Mouse (Mus musculus) testis, adult 2 months (tissue): ENCODE measurements around the gene Vac14. TPM values are rescaled to one million over a fixed set of nuclear protein-coding genes. Genes with fewer than 3 reads are reported as not detected.

ENCODE experiments used
- H3K27ac ChIP-seq: fragments of 200-500 bp; 2 replicates; pipeline ENCODE4 v1.5.1; 2012; ENCODE audit warnings: low read depth, low read length; ENCODE audit not compliant: control insufficient read depth, insufficient read depth
- H3K27me3 ChIP-seq: fragments of 200-500 bp; 2 replicates; pipeline ENCODE4 v1.6.1; 2012; ENCODE audit warnings: mild to moderate bottlenecking, low read length, moderate library complexity; ENCODE audit not compliant: control insufficient read depth, insufficient read depth
- H3K36me3 ChIP-seq: fragments of 200-500 bp; 2 replicates; pipeline ENCODE4 v1.6.1; 2012; ENCODE audit warnings: mild to moderate bottlenecking, low read length; ENCODE audit not compliant: control insufficient read depth, insufficient read depth
- H3K4me1 ChIP-seq: fragments of 200-500 bp; 2 replicates; pipeline ENCODE4 v1.6.1; 2012; ENCODE audit warnings: low read length; ENCODE audit not compliant: control insufficient read depth, insufficient read depth
- H3K4me3 ChIP-seq: fragments of 200-500 bp; 2 replicates; pipeline ENCODE4 v1.5.1; 2012; ENCODE audit warnings: low read depth, mild to moderate bottlenecking, low read length, moderate library complexity, mixed read lengths; ENCODE audit not compliant: control insufficient read depth
- CTCF ChIP-seq: fragments of 200-500 bp; IDR thresholded peaks from 2 replicates; pipeline ENCODE4 v1.5.1; 2012; ENCODE audit warnings: low read depth, mild to moderate bottlenecking, inconsistent platforms, low read length, moderate library complexity; ENCODE audit not compliant: control insufficient read depth, insufficient read depth, insufficient replicate concordance
- POLR2A ChIP-seq: fragments of 200-500 bp; IDR thresholded peaks from 2 replicates; pipeline ENCODE4 v1.6.1; 2012; ENCODE audit warnings: low read depth, mild to moderate bottlenecking, inconsistent platforms, low read length, moderate library complexity; ENCODE audit not compliant: control insufficient read depth
- polyA plus RNA-seq: library from polyadenylated mRNA; depleted of rRNA; stranded (reverse); fragments of >200 nt; gene quantifications from 2 replicates; pipeline ENCODE4 v1.2.3, GENCODE M21; 2012

Gene Vac14
- polyA plus RNA-seq, 1 experiment = 11.8 TPM

DNA sequence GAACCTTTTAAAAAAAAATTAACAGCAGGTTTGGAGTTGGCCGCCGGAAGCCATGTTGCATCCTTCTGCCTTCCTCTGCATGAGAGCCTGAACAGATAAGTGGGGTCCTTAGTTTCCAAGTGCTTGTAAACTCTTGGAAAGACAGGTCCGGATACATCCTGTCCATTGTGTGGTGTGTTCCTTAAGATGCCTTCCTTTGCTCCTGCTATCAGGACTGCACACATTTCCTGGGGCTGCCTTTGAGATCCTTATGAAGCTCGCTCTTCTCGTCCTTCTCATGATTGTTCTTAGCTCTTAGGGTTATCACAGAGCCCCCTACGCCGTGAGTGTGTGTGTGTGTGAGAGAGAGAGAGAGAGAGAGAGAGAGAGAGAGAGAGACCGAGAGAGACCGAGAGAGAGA is 71.6 kb downstream of the Vac14 start:
- no peak for TF ChIP-seq CTCF
- TF ChIP-seq POLR2A = no peak
- Histone ChIP-seq H3K4me3 (no peak overlapping the region), H3K27me3 (no peaks in the 10 kb centered on the region), H3K4me1 (no peaks in the 10 kb centered on the region; the same call in 1 of the 2 replicates), H3K36me3 (no peaks in the 10 kb centered on the region), H3K27ac (no peak overlapping the region)

DNA sequence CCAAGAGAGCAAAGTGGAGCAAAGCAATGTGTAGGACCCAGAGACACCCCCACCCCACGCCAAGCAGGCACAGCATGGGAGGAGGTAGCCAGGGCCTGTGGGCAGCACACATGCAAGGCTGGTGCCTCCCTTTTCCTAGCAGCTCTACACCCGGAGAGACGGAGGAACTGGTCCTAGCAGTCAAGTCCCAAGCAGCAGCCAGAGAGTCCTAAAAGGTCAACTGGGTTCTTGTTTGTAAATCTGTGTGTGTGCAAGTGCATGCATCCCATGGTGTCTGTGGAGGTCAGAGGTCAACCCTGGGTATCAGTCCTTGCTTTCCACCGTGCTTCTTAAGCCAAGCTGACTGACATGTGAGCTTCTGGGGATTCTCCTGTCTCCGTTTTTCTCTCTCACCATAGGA is 75.8 kb downstream of the Vac14 start:
- TF ChIP-seq CTCF (no peak), POLR2A (0 out of 2 replicates have a peak, but pooled peaks have one; percentile 12)
- Histone ChIP-seq H3K27ac (no peak overlapping the region), H3K36me3 (no peaks in the 10 kb centered on the region), H3K4me3 (no peak overlapping the region), H3K27me3 (no peaks in the 10 kb centered on the region), H3K4me1 (no peaks in the 10 kb centered on the region)

DNA sequence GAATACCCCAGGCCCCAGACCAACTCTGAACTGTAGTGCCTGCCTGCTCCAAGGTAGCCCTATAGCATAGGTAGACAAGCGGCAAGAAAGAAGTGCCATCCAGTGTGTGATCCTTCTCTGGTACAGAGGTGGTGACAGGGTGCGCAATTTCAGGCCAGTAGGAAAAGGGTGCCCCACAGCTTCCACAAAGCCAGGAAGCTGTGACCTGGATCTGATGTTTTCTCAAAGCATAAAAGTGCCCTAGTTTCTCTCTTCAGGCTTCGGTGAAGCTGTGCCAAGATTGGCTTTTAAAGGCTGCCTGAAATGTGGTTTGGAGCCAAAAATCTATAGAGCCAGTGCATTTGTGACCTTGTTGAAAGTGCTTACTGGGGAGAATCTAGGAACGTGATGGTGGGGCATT is 76.4 kb downstream of the Vac14 start:
- TF ChIP-seq CTCF (no peak), POLR2A (no peak)
- Histone ChIP-seq H3K4me1 (no peaks in the 10 kb centered on the region; the same call in 1 of the 2 replicates), H3K4me3 (no peak overlapping the region), H3K27me3 (no peaks in the 10 kb centered on the region), H3K36me3 (no peaks in the 10 kb centered on the region), H3K27ac (no peak overlapping the region)

DNA sequence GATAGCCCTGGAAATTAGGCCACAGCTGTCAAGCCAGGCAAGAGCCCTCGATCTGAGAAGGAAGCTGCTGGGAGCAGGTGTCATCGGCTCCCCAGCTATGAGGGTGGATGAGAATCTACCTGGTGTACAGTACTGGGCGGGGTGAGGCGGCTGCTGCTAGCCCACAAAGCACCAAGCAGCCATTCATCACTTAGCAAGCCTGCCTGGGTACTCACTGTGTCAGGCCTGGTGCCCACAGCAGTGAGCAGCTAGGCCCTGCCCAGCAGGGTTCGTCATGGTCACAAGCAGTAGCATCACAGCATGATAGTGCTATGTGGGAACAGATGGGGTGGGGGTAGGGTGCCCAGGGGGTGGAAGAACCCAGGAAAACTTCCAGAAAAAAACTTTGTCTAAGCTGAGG is 77.0 kb downstream of the Vac14 start:
- no peak overlapping the region for H3K27ac ChIP-seq
- H3K4me3 ChIP-seq = no peak overlapping the region
- no peak for TF ChIP-seq CTCF
- no peak for TF ChIP-seq POLR2A
- H3K27me3 ChIP-seq = no peaks in the 10 kb centered on the region
- H3K4me1 ChIP-seq = no peaks in the 10 kb centered on the region; the same call in 1 of the 2 replicates
- H3K36me3 ChIP-seq = no peaks in the 10 kb centered on the region

DNA sequence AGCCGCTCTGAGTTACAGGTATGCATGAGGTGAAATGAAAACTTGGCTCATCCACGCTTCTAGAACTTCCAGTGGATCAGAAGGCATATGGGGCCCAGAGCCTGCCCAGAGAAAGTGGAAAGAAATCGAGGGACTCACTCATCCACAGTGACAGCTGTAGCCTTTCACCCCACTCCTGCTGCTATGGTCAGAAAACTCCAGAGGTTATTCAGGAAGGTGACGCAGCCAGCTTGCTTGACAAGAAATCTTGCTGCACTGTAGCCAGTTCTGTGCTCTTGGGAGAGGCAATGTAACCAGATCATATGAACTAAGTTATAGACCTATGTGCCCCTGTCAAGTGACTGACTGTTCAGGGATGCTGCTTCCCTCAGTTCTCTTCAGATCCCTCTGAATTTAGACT is 77.7 kb downstream of the Vac14 start:
- Histone ChIP-seq H3K27me3 (no peaks in the 10 kb centered on the region), H3K27ac (no peak overlapping the region), H3K4me1 (no peaks in the 10 kb centered on the region; the same call in 1 of the 2 replicates), H3K4me3 (no peak overlapping the region), H3K36me3 (no peaks in the 10 kb centered on the region)
- TF ChIP-seq CTCF = no peak
- no peak for TF ChIP-seq POLR2A

DNA sequence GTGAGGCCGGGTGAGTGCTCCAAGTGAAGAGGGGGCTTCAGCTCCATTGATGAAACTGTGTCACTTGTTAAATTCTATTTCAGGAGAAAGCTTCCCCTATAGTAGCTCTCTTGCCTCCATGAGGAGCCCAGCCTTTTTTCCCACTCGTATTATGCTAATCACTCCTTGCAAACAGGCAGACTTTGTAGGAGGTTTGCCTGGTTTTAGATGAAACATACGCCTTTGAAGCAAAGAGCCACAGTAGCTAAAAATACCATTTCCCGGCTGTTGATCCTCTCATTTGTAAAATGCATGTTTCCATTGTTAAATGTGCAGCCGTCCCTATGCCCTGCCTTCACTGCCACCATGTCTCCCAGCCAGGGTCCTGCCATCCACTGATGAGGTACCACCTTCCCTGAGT is 79.2 kb downstream of the Vac14 start:
- TF ChIP-seq POLR2A (no peak), CTCF (no peak)
- no peak overlapping the region for H3K27ac ChIP-seq
- H3K27me3 ChIP-seq = no peaks in the 10 kb centered on the region
- no peak overlapping the region for H3K4me3 ChIP-seq
- H3K4me1 ChIP-seq = no peaks in the 10 kb centered on the region; the same call in 1 of the 2 replicates
- H3K36me3 ChIP-seq = no peaks in the 10 kb centered on the region

DNA sequence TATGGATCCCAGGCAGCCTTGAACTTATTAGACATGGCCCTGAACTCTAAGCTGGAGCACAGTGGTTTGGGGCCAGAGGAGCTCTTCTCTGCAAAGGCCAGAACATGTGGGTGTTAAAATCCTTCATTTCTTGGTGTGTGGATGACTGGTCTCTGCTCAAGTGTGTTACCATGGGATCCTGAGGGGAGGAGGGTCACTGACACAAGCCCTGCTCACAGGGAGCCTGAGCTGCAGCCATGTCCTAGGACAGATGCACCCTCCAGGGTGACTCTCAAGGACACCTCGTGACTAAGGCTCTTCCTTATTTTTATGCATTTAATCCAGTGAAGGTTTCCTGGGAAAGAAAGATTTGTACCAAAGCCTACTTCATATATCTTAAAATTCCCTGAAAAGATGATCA is 79.7 kb downstream of the Vac14 start:
- Histone ChIP-seq H3K27me3 (no peaks in the 10 kb centered on the region), H3K4me1 (no peaks in the 10 kb centered on the region; the same call in 1 of the 2 replicates), H3K36me3 (no peaks in the 10 kb centered on the region), H3K27ac (no peak overlapping the region), H3K4me3 (no peak overlapping the region)
- TF ChIP-seq CTCF = no peak

DNA sequence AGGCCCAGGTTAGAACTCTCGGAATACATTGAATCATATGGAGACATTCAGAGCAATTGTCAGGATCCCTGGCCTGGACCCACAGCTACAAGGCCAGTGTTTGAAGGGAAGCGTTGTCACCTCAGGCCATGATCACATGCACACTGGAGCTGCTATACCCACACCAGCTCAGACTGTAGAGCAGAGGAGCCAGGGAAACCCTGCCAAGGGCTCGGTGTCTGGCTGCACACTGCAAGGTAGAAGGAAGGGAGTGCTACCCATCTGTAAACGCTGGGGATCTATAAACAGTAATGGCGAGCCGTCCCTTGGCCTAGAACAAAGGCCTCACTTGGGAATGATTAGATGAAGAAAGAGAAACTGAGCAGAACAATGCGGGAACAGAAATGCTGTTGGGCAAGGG is 81.1 kb downstream of the Vac14 start:
- H3K4me3 ChIP-seq = no peak overlapping the region
- TF ChIP-seq POLR2A (no peak), CTCF (no peak)
- no peaks in the 10 kb centered on the region; the same call in 1 of the 2 replicates for H3K4me1 ChIP-seq
- H3K27ac ChIP-seq = 0 out of 2 replicates have a peak overlapping the region, but pooled peaks have one; percentile 12
- no peaks in the 10 kb centered on the region for H3K36me3 ChIP-seq
- no peaks in the 10 kb centered on the region for H3K27me3 ChIP-seq
